Comparison of ENCODE assay signal across 8 mouse cellular contexts in the genomic region with DNA sequence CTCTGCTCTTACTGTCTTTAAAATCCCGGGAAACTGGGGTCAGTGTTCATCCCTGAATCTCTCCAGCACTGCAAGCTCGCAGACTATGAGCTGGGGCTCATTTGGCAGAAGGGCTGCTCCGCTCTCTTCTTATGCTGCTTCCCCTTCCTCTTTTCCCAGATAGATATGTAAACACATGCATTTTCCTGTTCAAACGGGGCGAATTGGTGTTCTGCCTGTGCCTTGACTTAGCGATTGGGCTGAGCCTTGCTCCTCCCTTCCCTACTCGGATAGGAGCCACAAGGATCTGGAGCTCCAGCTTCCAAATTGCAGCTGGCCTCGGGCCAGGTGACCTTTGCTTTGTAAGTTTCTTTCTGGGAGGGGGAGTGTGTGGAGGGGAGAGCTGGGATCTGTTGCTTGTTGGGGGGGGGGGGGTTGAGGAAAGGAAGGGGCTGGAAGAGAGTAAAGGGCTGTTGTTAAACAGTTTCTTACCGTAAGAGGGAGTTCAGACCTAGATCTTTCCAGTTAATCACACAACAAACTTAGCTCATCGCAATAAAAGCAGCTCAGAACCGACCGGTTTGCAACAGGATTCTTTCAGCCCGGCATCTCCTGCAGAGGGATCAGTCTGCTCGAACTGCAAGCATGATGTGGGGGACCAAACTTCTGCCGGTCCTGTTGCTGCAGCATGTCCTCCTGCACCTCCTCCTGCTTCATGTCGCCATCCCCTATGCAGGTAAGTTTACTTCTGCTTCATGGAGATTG. TPM values are rescaled to one million over a fixed set of nuclear protein-coding genes. Genes with fewer than 3 reads are reported as not detected.
DNase-seq lines count a peak whose midpoint lies in the region; ATAC-seq lines count a peak whose summit lies in the region.

A gene (plus strand): TSS at position 192 of the 744 bp plus-strand sequence.

- no peak within 1 kb of the TSS for H3K9ac ChIP-seq in hindbrain, embryonic 15.5 days

- ATAC-seq in activated CD4-positive, CD25-positive, alpha-beta regulatory T cell, adult 4 months = peak; percentile 12
- peak; percentile 74 for ATAC-seq in common myeloid progenitor, adult 5-6 weeks (replicated peaks; ENCODE audit: low read depth, poor library complexity, severe bottlenecking)
- ATAC-seq in hindbrain, embryonic 15.5 days (ENCODE audit: low FRiP score, low read depth) = peak; percentile 38; the same call in 1 of the 2 replicates

- H3K4me1 ChIP-seq in hindbrain, embryonic 15.5 days (replicated peaks) = peaks cover 8% of the 10 kb centered on the region

- intact Hi-C loops in left cerebral cortex, postnatal 14 days (cut with DNase I) = loop anchor here (10.0 kb wide), 1 partner anchor 311 kb away; no protein-coding TSS in a partner anchor

- no peaks in the 10 kb centered on the region for H3K36me3 ChIP-seq in hindbrain, embryonic 15.5 days
- no peaks in the 10 kb centered on the region for H3K36me3 ChIP-seq in macrophage (ENCODE audit: inconsistent target)

- no peaks in the 10 kb centered on the region for H3K27me3 ChIP-seq in hindbrain, embryonic 15.5 days

- peak within 1 kb of the TSS; percentile 49 for H3K4me2 ChIP-seq in hindbrain, embryonic 15.5 days

- DNase-seq in gastrocnemius, adult 8-10 months (ENCODE audit: low spot score in 2 of 2) = peak; percentile 9 to 28
- DNase-seq in left cerebral cortex, postnatal 14 days (ENCODE audit: low spot score in 2 of 2) = peak; percentile 19
- peak; percentile 37 for DNase-seq in retina, embryonic 14.5 days (ENCODE audit: low spot score)
- no peak for DNase-seq in B cell, adult 2 months

- H3K79me2 ChIP-seq in macrophage (ENCODE audit: inconsistent target) = no peaks in the 10 kb centered on the region

- peak within 1 kb of the TSS; percentile 20 for H3K4me3 ChIP-seq in hindbrain, embryonic 15.5 days
- peak within 1 kb of the TSS; percentile 50 for H3K4me3 ChIP-seq in macrophage (ENCODE audit: inconsistent target)

- 9% methylated on average over 16 of the region's 16 CpGs for WGBS in hindbrain, embryonic 15.5 days
- 2% methylated on average over 16 of the region's 16 CpGs for WGBS in macrophage (ENCODE audit: missing documents)

- no peaks in the 10 kb centered on the region for H3K9me3 ChIP-seq in hindbrain, embryonic 15.5 days

- H3K27ac ChIP-seq in hindbrain, embryonic 15.5 days (replicated peaks) = no peak within 1 kb of the TSS
- peak within 1 kb of the TSS; percentile 84 for H3K27ac ChIP-seq in macrophage

RNA-seq across cellular contexts. Expression of the gene that starts here (rescaled TPM):
- 1 to 10 TPM; 1.3 to 3.4 TPM for polyA plus RNA-seq in activated CD4-positive, CD25-positive, alpha-beta regulatory T cell, adult 4 months (2017; shearing (Covaris generic))
- total RNA-seq in common myeloid progenitor, adult 5-6 weeks (2017) = 22.6 and 23.4 TPM in 2 replicates
- total RNA-seq in gastrocnemius, adult 8-10 months (2022) = under 1 TPM; 0.15 to 0.43 (median 0.36) TPM
- polyA plus RNA-seq in hindbrain, embryonic 15.5 days (2015; fragmentation: Nextera tagmentation; extraction: Ambion mirVana) = 0.13 and 0.36 TPM in 2 replicates
- total RNA-seq in left cerebral cortex, postnatal 14 days (2021) = 1 to 10 TPM; 4.5 to 4.7 TPM
- 10 to 100 TPM in 18 of 26 experiments, 1 to 10 TPM in 8; 2.1 to 79.8 (median 33.8) TPM for total RNA-seq in macrophage (2018; cell fraction: chromatin; rRNA removed)
- total RNA-seq in macrophage (2018; cell fraction: cytosol; rRNA removed) = 10 to 100 TPM in 25 of 26 experiments, 1 to 10 TPM in 1; 8.3 to 31.2 (median 16.7) TPM
- total RNA-seq in macrophage (2018; cell fraction: nucleus; rRNA removed) = 10 to 100 TPM in 25 of 26 experiments, 1 to 10 TPM in 1; 4.6 to 63.7 (median 29.2) TPM
- polyA plus RNA-seq in macrophage (2018) = 9.3 to 13.3 TPM (median 12.6 TPM) in 3 replicates

Comparison
In these comparisons a context has a peak if more than half of its experiments do, and no peak if none do; other contexts are left out.
1. Peak in DNase-seq in gastrocnemius, adult 8-10 months; RNA of the gene not detected or under 1 TPM.
2. Peak in ATAC-seq, H3K4me3 ChIP-seq and H3K4me2 ChIP-seq in hindbrain, embryonic 15.5 days; RNA of the gene not detected or under 1 TPM.
3. ATAC-seq: peak in every context shown above with its lines; median percentile 74 in common myeloid progenitor, adult 5-6 weeks; 38 in hindbrain, embryonic 15.5 days; 12 in activated CD4-positive, CD25-positive, alpha-beta regulatory T cell, adult 4 months.
4. DNase-seq: peak in left cerebral cortex, postnatal 14 days (2 of 2) and retina, embryonic 14.5 days (single experiment); none in B cell, adult 2 months (0 of 2).